Mouse (Mus musculus): Measurements from ENCODE around the gene Kcnq1. TPM values are rescaled to one million over a fixed set of nuclear protein-coding genes. Genes with fewer than 3 reads are reported as not detected.
A peak's percentile ranks its signal among the peaks of the same experiment; 100 is the strongest.

Kcnq1 gene
- polyA plus RNA-seq, 1 experiment from 2014 or later: 0.63 TPM

DNA sequence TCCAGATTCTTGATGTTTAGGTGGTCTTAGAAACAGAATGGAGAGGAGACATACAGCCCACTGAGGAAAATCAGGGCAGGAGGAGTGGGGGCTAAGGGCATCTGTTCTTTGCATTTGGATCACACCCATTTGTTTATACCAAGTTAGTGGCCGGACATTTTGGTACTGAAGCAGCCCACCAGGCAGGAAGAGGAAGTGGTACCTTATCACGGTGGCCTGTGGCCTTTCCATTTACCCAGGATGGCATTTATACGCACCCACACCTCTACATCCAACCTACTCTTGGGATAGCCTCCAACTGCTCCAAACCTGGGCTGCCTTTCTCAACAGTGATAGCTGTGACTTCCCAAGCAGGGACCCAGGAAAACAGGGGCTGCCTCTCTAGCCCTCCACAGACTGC, 179.3 kb downstream of the Kcnq1 start:
- no peak overlapping the region for H3K27ac ChIP-seq (ENCODE audit: low read depth)
- DNase-seq: no peak
- no peaks in the 10 kb centered on the region for H3K27me3 ChIP-seq (ENCODE audit: insufficient read depth, low read length)
- no peak overlapping the region for H3K4me2 ChIP-seq (ENCODE audit: low read depth, low read length)
- peaks cover 68% of the 10 kb centered on the region for H3K4me1 ChIP-seq (ENCODE audit: insufficient read depth)
- H3K4me3 ChIP-seq (ENCODE audit: low read depth, low read length): no peak overlapping the region
- H3K9me3 ChIP-seq (ENCODE audit: low read length): no peaks in the 10 kb centered on the region
- 26% methylated on average over 3 of the region's 3 CpGs for WGBS (ENCODE audit: insufficient replicate concordance)
- ATAC-seq: no peak
- H3K36me3 ChIP-seq (replicated peaks; ENCODE audit: insufficient read depth, low read length): no peaks in the 10 kb centered on the region
- H3K9ac ChIP-seq (replicated peaks): no peak overlapping the region
- TF ChIP-seq CTCF (IDR thresholded peaks at IDR 0.05; ENCODE audit: low read depth) (no peak), EP300 (IDR thresholded peaks at IDR 0.05; ENCODE audit: low read depth) (no peak)

GRCm38 (mm10) chr7:143286532-143287290, 180.5 kb downstream of the Kcnq1 start:
- Histone ChIP-seq H3K4me3 (ENCODE audit: low read depth, low read length) (no peak overlapping the region), H3K27ac (ENCODE audit: low read depth) (peak overlapping the region; percentile 18; the same call in 1 of the 2 replicates), H3K36me3 (replicated peaks; ENCODE audit: insufficient read depth, low read length) (no peaks in the 10 kb centered on the region), H3K9ac (replicated peaks) (no peak overlapping the region), H3K4me2 (ENCODE audit: low read depth, low read length) (no peak overlapping the region), H3K27me3 (ENCODE audit: insufficient read depth, low read length) (no peaks in the 10 kb centered on the region), H3K4me1 (ENCODE audit: insufficient read depth) (peaks cover 70% of the 10 kb centered on the region), H3K9me3 (ENCODE audit: low read length) (no peaks in the 10 kb centered on the region)
- peak; percentile 70 for ATAC-seq
- WGBS (ENCODE audit: insufficient replicate concordance): 50% methylated on average over 8 of the region's 8 CpGs
- TF ChIP-seq CTCF (IDR thresholded peaks at IDR 0.05; ENCODE audit: low read depth): no peak
- no peak for TF ChIP-seq EP300 (IDR thresholded peaks at IDR 0.05; ENCODE audit: low read depth)
- DNase-seq: no peak

DNA sequence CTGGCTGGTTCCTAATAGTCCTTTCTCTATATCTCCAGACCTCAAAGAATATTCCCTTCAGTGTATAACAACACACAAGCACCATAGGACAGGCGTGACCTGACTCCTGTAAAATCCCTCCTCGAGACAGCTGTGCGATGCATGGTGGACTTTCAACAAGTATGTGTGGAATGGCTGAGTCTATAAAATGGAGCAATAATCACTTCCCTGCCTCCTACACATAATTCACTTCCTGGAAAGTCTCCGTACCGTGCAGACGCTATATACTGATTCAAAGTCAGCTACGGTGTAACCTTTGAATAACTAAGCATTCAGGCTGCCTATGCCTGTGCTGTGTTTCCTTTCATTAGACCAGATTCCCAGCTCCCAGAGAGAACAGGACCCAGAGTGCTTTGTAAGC, 182.0 kb downstream of the Kcnq1 start:
- DNase-seq: no peak
- no peaks in the 10 kb centered on the region for H3K36me3 ChIP-seq (replicated peaks; ENCODE audit: insufficient read depth, low read length)
- no peaks in the 10 kb centered on the region for H3K27me3 ChIP-seq (ENCODE audit: insufficient read depth, low read length)
- no peak for ATAC-seq
- no peaks in the 10 kb centered on the region for H3K9me3 ChIP-seq (ENCODE audit: low read length)
- no peak overlapping the region for H3K27ac ChIP-seq (ENCODE audit: low read depth)
- H3K4me2 ChIP-seq (ENCODE audit: low read depth, low read length): no peak overlapping the region
- peaks cover 65% of the 10 kb centered on the region for H3K4me1 ChIP-seq (ENCODE audit: insufficient read depth)
- H3K9ac ChIP-seq (replicated peaks): no peak overlapping the region
- H3K4me3 ChIP-seq (ENCODE audit: low read depth, low read length): no peak overlapping the region
- TF ChIP-seq CTCF (IDR thresholded peaks at IDR 0.05; ENCODE audit: low read depth) (no peak), EP300 (IDR thresholded peaks at IDR 0.05; ENCODE audit: low read depth) (no peak)
- 70% methylated on average over 7 of the region's 7 CpGs for WGBS (ENCODE audit: insufficient replicate concordance)

DNA sequence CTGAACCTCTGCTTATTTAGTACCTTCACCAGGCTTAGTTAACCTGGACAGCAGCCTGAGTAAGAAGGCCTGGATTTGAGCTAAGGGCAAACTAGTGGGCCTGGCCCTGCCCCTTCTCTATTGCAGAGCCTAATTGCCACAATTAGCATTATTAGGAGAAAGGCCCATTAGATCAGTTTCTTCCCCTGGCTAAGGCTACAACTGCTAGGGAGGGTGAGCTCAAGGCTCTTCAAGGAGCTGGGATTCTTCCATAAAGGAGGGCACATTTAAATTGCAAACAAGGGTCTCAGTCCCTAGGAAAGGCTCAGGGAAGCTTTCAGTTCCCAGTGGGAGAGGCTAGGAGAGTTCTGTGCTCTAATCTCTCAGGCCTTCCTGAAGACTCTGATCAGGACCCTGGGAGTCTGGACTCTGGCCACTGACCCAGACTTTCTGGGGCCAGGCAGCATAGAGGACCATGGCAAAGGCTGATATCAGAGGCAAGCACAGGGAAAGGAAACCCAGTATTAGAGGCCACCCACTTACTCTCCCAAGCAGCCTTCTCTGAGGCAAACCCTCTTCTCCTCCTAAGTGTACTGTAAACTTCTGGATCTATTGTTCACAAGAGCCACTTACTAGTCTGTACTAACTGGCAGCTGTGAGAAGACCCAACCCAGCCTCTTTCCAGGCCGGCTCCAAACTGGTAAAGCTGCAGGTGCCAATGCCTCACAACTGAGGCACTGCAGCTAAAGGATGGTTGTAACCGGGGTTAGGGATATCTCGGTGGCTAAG, 183.1 kb downstream of the Kcnq1 start:
- Histone ChIP-seq H3K9ac (replicated peaks) (no peak overlapping the region), H3K27ac (ENCODE audit: low read depth) (no peak overlapping the region), H3K4me2 (ENCODE audit: low read depth, low read length) (peak overlapping the region; percentile 13; the same call in 1 of the 2 replicates), H3K9me3 (ENCODE audit: low read length) (no peaks in the 10 kb centered on the region), H3K36me3 (replicated peaks; ENCODE audit: insufficient read depth, low read length) (no peaks in the 10 kb centered on the region), H3K27me3 (ENCODE audit: insufficient read depth, low read length) (no peaks in the 10 kb centered on the region), H3K4me1 (ENCODE audit: insufficient read depth) (peaks cover 54% of the 10 kb centered on the region), H3K4me3 (ENCODE audit: low read depth, low read length) (no peak overlapping the region)
- no peak for DNase-seq
- ATAC-seq: no peak
- 74% methylated on average over 3 of the region's 3 CpGs for WGBS (ENCODE audit: insufficient replicate concordance)
- TF ChIP-seq EP300 (IDR thresholded peaks at IDR 0.05; ENCODE audit: low read depth): no peak
- TF ChIP-seq CTCF (IDR thresholded peaks at IDR 0.05; ENCODE audit: low read depth): no peak

- Histone ChIP-seq H3K9me3 (ENCODE audit: low read length) (no peaks in the 10 kb centered on the region), H3K27ac (ENCODE audit: low read depth) (no peak overlapping the region; the same call in 1 of the 2 replicates), H3K4me2 (ENCODE audit: low read depth, low read length) (peak overlapping the region; percentile 73), H3K27me3 (ENCODE audit: insufficient read depth, low read length) (no peaks in the 10 kb centered on the region), H3K36me3 (replicated peaks; ENCODE audit: insufficient read depth, low read length) (no peaks in the 10 kb centered on the region), H3K4me1 (ENCODE audit: insufficient read depth) (peaks cover 14% of the 10 kb centered on the region), H3K4me3 (ENCODE audit: low read depth, low read length) (peak overlapping the region; percentile 63), H3K9ac (replicated peaks) (peak overlapping the region; percentile 70)
- WGBS (ENCODE audit: insufficient replicate concordance): 47% methylated on average over 20 of the region's 20 CpGs
- no peak for TF ChIP-seq CTCF (IDR thresholded peaks at IDR 0.05; ENCODE audit: low read depth)
- TF ChIP-seq EP300 (IDR thresholded peaks at IDR 0.05; ENCODE audit: low read depth): no peak
- no peak for ATAC-seq
- peak; percentile 22 for DNase-seq
Measured at GRCm38 (mm10) chr7:143294690-143295355, 188.7 kb downstream of the Kcnq1 start.
